Mouse (Mus musculus) neural tube, embryonic 11.5 days (tissue): ENCODE results near the gene Slc25a39. TPM values are rescaled to one million over a fixed set of nuclear protein-coding genes. Genes with fewer than 3 reads are reported as not detected.
"Not testable (repeated sequence)": the region's sequence is repeated elsewhere in the genome, so short reads cannot be mapped to it uniquely, and the experiment has no call there.

Experiments used
- ATAC-seq: fragments of 200-750 bp; cut with Nextera tagmentation; 2 replicates; pipeline ENCODE4 v1.8.0; 2017; ENCODE audit warnings: moderate number of reproducible peaks, mild to moderate bottlenecking, moderate TSS enrichment, moderate library complexity; ENCODE audit not compliant: insufficient read depth, low FRiP score, low TSS enrichment
- DNase-seq: peaks from one replicate; pipeline ENCODE4 v3.0.0-alpha.2; 2015; ENCODE audit warnings: low spot score
- H3K27ac ChIP-seq: fragments of 300-500 bp; sonication (generic); 2 replicates; pipeline ENCODE4 v1.5.1; 2014; ENCODE audit warnings: low read depth, mild to moderate bottlenecking, low read length
- H3K27me3 ChIP-seq: fragments of 300-500 bp; sonication (generic); 2 replicates; pipeline ENCODE4 v1.6.1; 2014; ENCODE audit warnings: mild to moderate bottlenecking, low read length, mixed read lengths; ENCODE audit not compliant: control insufficient read depth, insufficient read depth
- H3K36me3 ChIP-seq: fragments of 300-500 bp; sonication (generic); 2 replicates; pipeline ENCODE4 v1.6.1; 2014; ENCODE audit warnings: mild to moderate bottlenecking, low read length, moderate library complexity, mixed read lengths; ENCODE audit not compliant: control insufficient read depth, insufficient read depth
- H3K4me1 ChIP-seq: fragments of 300-500 bp; sonication (generic); 2 replicates; pipeline ENCODE4 v1.6.1; 2014; ENCODE audit warnings: low read length, mixed read lengths; ENCODE audit not compliant: control insufficient read depth, insufficient read depth
- H3K4me2 ChIP-seq: fragments of 300-500 bp; sonication (generic); 2 replicates; pipeline ENCODE4 v1.6.1; 2014; ENCODE audit warnings: low read depth, mild to moderate bottlenecking, moderate library complexity
- H3K4me3 ChIP-seq: fragments of 300-500 bp; sonication (generic); 2 replicates; pipeline ENCODE4 v1.5.1; 2014; ENCODE audit warnings: low read depth, low read length
- H3K9ac ChIP-seq: fragments of 300-500 bp; sonication (generic); 2 replicates; pipeline ENCODE4 v1.6.1; 2014; ENCODE audit warnings: mild to moderate bottlenecking, low read length
- H3K9me3 ChIP-seq: fragments of 300-500 bp; sonication (generic); 2 replicates; pipeline ENCODE4 v1.6.1; 2016; ENCODE audit warnings: low read length; ENCODE audit not compliant: control insufficient read depth
- WGBS: fragments of 180-500 bp; shearing (Covaris S2); extraction: QIAGEN DNeasy Blood & Tissue Kit; methylation state at CpG from one replicate; pipeline ENCODE4 v1.1.7; 2014; 5-methylcytosine and 5-hydroxymethylcytosine counted together
- polyA plus RNA-seq: library from polyadenylated mRNA; unstranded; fragments of >200 nt; fragmentation: Nextera tagmentation; extraction: Ambion mirVana; gene quantifications from 2 replicates; pipeline ENCODE4 v1.2.1, GENCODE M21; 2014

The Slc25a39 gene
- polyA plus RNA-seq, 1 experiment from 2014 or later = 184 TPM

- H3K9ac ChIP-seq, ATAC-seq, H3K27ac ChIP-seq, DNase-seq, H3K36me3 ChIP-seq, H3K4me3 ChIP-seq, H3K4me2 ChIP-seq, H3K9me3 ChIP-seq, H3K27me3 ChIP-seq: not testable (repeated sequence)
- 93% methylated on average over 3 of the region's 3 CpGs for WGBS
- H3K4me1 ChIP-seq = peaks cover 15% of the 10 kb centered on the region
These were observed 2.6 kb upstream of the Slc25a39 start for GRCm38 (mm10) chr11:102410345-102410744.

GRCm38 (mm10) chr11:102409795-102410330 lies 2.1 kb upstream of the Slc25a39 start:
- WGBS = 83% methylated on average over 3 of the region's 3 CpGs
- H3K27ac ChIP-seq = no peak overlapping the region
- no peaks in the 10 kb centered on the region for H3K9me3 ChIP-seq
- H3K36me3 ChIP-seq = no peaks in the 10 kb centered on the region
- H3K9ac ChIP-seq = no peak overlapping the region
- H3K4me2 ChIP-seq = no peak overlapping the region
- DNase-seq = no peak
- no peak for ATAC-seq
- H3K27me3 ChIP-seq = no peaks in the 10 kb centered on the region
- H3K4me3 ChIP-seq = no peak overlapping the region
- H3K4me1 ChIP-seq = peaks cover 15% of the 10 kb centered on the region

GRCm38 (mm10) chr11:102408888-102409794 lies 1.4 kb upstream of the Slc25a39 start:
- Histone ChIP-seq H3K36me3 (peaks cover 2% of the 10 kb centered on the region; the same call in 1 of the 2 replicates), H3K4me3 (peak overlapping the region; percentile 74), H3K9ac (no peak overlapping the region; the same call in 1 of the 2 replicates), H3K27ac (no peak overlapping the region), H3K27me3 (no peaks in the 10 kb centered on the region), H3K4me1 (peaks cover 15% of the 10 kb centered on the region), H3K4me2 (peak overlapping the region; percentile 94), H3K9me3 (no peaks in the 10 kb centered on the region)
- DNase-seq (no peak), ATAC-seq (no peak)
- WGBS = 38% methylated on average over 15 of the region's 15 CpGs

GRCm38 (mm10) chr11:102408344-102408876 lies 664 bp upstream of the Slc25a39 start:
- WGBS = 0% methylated on average over 32 of the region's 32 CpGs
- peak overlapping the region; percentile 94 for H3K4me2 ChIP-seq
- peaks cover 15% of the 10 kb centered on the region for H3K4me1 ChIP-seq
- H3K9me3 ChIP-seq = no peaks in the 10 kb centered on the region
- DNase-seq (peak; percentile 97), ATAC-seq (peak; percentile 93)
- H3K27me3 ChIP-seq = no peaks in the 10 kb centered on the region
- peak overlapping the region; percentile 78 for H3K9ac ChIP-seq
- H3K36me3 ChIP-seq = peaks cover 7% of the 10 kb centered on the region
- peak overlapping the region; percentile 75 for H3K27ac ChIP-seq
- peak overlapping the region; percentile 74 for H3K4me3 ChIP-seq

- H3K27me3 ChIP-seq = no peaks in the 10 kb centered on the region
- WGBS = under 1% methylated on average over 80 of the region's 85 CpGs
- DNase-seq = peak; percentile 93
- peak overlapping the region; percentile 94 for H3K4me2 ChIP-seq
- peaks cover 18% of the 10 kb centered on the region for H3K4me1 ChIP-seq
- H3K9me3 ChIP-seq = no peaks in the 10 kb centered on the region
- H3K9ac ChIP-seq = peak overlapping the region; percentile 78
- ATAC-seq = peak; percentile 58
- peak overlapping the region; percentile 75 for H3K27ac ChIP-seq
- H3K4me3 ChIP-seq = peak overlapping the region; percentile 74
- peaks cover 11% of the 10 kb centered on the region for H3K36me3 ChIP-seq
These were observed 579 bp downstream of the Slc25a39 start for GRCm38 (mm10) chr11:102406900-102407833.

- H3K36me3 ChIP-seq = peaks cover 11% of the 10 kb centered on the region
- DNase-seq = no peak
- H3K4me1 ChIP-seq = peaks cover 21% of the 10 kb centered on the region
- ATAC-seq = no peak
- peak overlapping the region; percentile 75 for H3K27ac ChIP-seq
- WGBS = 12% methylated on average over 3 of the region's 3 CpGs
- H3K4me2 ChIP-seq = peak overlapping the region; percentile 94
- H3K4me3 ChIP-seq = peak overlapping the region; percentile 74
- H3K9ac ChIP-seq = peak overlapping the region; percentile 78
- no peaks in the 10 kb centered on the region for H3K9me3 ChIP-seq
- no peaks in the 10 kb centered on the region for H3K27me3 ChIP-seq
These were observed 1.3 kb downstream of the Slc25a39 start for GRCm38 (mm10) chr11:102406401-102406800.

GRCm38 (mm10) chr11:102405544-102406285 lies 2.0 kb downstream of the Slc25a39 start:
- peak overlapping the region; percentile 78; the same call in 1 of the 2 replicates for H3K9ac ChIP-seq
- peaks cover 11% of the 10 kb centered on the region for H3K36me3 ChIP-seq
- WGBS = 89% methylated on average over 11 of the region's 11 CpGs
- DNase-seq (no peak), ATAC-seq (no peak)
- no peaks in the 10 kb centered on the region for H3K9me3 ChIP-seq
- H3K27ac ChIP-seq = no peak overlapping the region
- H3K27me3 ChIP-seq = peaks cover under 1% of the 10 kb centered on the region; the same call in 1 of the 2 replicates
- H3K4me2 ChIP-seq = peak overlapping the region; percentile 94
- H3K4me1 ChIP-seq = peaks cover 21% of the 10 kb centered on the region
- H3K4me3 ChIP-seq = peak overlapping the region; percentile 74
